Mouse (Mus musculus) c-Kit-positive CD71-positive TER-119-positive erythroid progenitor cells, embryonic 14.5 days (primary cell): ENCODE data around the gene Chadl.

Experiments used
- DNase-seq: peaks from one replicate; pipeline ENCODE4 v3.0.0-alpha.2; 2013; ENCODE audit warnings: low spot score

Chadl gene

DNA sequence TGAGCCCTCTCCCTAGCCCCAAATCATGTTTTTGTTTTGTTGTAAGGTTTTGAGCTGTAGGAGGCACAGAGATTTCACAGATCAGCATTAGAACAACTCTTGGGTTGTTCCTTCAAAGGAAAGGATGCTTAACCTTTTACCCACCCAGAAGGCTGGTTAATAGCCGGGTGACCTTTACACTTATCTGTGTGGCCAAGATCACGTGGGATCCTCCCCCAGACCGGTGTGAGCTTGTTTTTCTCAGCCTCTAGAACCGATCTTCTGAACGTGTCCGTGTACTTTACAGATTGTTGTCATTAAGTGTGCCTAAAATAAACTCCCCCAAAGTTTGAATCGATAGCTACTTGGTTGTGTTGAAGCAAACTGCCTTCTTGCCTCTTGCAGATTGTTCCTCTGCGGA, 3.5 kb upstream of the Chadl start:
- DNase-seq, result no peak

GRCm38 (mm10) chr15:81700161-81700560, 3.1 kb upstream of the Chadl start:
- no peak for DNase-seq

DNA sequence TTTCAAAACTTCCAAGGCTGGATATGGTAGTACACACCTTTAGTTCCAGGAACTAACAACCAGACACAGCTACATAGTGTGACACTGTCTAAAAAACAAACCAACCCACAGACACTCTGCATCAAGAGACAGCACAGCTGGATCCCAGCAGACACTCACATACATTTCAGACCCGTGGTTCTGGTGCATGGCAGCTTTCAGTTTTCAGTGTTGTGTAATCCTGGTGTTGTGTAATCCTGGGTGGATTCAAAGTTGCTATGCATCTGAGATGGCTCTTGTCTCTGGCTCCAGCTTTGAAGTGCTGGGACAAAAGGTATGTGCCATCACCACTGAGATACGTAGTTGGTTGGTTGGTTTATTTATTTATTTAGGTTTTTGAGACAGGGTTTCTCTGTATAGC, 1.4 kb upstream of the Chadl start:
- DNase-seq, result no peak

DNA sequence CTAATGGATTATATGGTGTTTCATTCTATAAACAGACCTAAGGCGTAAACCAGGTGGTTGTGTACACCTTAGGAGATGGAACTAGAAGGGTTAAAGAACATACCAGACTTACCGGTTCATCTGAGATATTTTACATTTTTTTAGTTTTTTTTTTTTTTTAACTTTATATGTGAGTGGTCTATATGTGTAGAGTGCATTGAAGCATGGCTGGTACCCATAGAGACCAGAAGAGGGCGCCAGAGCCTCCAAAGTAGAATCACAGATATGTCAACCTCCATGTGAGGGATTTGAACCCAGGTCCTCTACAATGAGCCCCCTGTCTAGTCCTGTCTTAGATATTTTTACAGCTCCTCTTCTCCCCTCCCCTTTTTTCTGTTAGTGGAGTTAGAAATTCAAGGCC, 760 bp upstream of the Chadl start:
- DNase-seq, result peak; percentile 53

DNA sequence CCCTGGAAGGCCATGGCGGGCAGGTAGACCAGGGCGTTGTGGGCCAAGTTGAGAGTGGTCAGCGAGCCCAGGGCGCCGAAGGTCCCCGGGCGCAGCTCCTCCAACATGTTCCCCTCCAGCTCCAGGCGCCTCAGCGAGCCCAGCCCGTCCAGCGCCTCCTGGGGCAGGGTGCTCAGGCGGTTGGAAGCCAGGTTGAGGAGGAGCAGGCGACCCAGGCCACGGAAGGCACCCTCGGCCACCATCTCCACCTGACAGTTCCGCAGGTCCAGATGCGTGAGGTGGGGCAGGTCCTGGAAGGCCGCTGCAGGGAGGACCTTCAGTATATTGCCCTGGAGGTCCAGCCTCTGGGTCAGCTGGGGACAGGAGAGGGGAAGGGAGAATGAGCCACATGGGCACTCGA, 2.2 kb downstream of the Chadl start:
- no peak for DNase-seq

- peak; percentile 50 for DNase-seq
Observed at GRCm38 (mm10) chr15:81693967-81694881, 2.9 kb downstream of the Chadl start.

DNA sequence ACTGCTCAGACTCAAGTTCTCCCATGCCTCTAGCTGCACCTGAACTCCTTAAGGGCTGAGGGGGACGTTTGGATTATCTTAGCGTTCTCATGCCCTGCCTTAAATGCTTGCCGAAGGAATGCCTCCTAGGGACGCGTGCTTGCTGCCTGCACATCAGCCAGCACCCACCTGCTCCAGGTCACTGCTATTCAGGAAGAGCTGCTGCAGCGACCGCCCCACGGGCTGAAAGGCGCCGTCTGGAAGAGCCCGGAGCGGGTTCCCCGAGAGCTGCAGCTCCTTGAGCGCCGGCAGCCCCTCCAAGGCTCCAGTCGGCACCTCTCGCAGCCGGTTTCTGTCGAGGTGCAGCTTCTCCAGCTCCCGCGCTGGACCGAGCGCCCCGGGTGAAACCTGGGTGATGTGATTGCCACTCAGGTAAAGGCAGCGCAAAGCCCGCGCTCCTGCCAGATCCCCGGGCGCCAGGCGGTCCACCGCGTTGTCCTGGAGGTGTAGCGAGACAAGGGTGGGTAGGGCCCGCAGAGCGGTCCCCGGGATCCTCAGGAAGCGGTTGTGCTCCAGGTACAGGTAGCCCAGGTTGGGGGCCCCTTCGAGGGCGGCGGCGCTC, 3.6 kb downstream of the Chadl start:
- DNase-seq, result no peak

DNA sequence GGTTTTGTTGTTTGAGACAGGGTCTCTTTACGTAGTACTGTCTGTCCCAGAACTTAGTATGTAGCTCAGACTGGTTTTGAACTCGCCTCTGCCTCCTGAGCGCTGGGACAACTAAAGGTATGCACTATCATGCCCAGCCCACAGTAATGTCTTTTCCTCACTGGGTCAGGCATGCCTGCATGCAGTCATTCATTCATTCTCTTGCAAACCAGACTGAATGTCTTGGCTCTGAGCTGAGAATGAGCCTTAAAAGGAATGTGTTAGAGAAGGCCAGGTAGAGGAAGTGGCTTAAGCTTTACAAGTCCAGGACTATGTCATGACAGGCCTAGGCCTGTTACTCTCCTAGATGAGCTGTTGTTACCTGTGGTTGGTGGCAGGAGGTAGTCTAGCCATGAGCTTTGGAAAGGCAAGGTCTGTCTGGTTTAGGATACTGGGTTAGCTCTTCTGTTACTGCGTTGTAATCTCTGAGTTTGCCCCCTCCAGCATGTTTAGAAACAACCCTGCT, 16.7 kb downstream of the Chadl start:
- no peak for DNase-seq

- no peak for DNase-seq
Observed at GRCm38 (mm10) chr15:81676637-81677036, 20.4 kb downstream of the Chadl start.

GRCm38 (mm10) chr15:81670231-81670640, 26.9 kb downstream of the Chadl start:
- peak; percentile 16 for DNase-seq

DNA sequence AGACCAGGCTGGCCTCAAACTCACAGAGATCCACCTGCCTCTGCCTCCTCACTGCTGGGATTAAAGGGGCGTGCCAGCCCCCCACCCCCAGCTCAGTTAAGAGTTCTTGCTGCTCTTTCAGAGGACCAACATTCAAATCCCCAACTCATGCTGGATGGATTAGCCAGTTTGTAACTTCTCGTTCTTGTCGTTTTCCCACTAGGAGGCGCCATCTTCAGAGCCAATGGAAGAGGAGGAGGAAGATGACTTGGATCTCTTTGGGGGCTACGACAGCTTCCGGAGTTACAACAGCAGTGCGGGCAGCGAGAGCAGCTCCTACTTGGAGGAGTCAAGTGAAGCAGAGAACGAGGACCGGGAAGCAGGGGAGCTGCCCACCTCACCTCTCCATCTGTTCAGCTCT, 30.1 kb downstream of the Chadl start:
- peak; percentile 22 for DNase-seq

DNA sequence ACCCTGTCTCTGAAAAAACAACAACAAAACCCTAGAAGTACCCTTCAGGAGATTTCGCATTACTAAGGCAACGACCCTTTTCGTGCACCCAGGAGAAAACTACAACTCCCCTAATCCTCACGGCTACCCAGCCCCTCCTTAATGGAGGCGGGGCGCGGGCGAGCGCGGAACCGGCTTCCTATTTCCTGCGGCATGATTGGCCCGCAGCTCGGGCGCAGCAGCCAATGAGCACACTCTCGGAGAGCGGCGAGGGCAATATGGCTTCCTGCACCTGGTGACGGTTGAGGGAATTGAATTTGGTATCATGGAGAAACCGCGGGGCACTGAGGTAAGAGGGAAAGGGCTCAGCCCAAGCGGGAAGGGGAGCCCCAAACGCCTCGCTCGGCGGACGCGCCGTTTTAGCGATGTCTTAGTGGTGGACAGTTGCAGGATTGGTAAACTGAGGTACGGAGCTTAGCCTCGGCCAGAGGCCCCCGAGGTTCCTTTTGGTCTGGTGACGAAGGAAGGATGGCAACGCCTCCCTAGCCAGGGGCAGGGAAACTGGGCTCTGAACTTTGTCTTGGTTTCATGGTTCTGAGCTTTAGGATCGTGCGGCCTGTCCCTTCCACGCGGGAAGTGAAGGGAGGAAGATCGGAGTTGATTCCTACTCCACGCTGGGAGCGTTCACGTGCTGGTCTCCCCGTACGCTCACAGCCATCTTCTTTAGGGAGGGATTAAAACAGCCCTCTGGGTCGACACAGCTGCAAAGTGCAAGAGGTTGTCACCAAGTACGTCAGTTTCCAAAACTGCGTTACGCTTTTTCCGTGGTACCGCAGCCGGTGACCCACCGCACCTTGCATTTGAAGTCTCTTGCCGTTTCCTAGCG, 33.2 kb downstream of the Chadl start, which contains the start of gene L3mbtl2:
Gene L3mbtl2 (plus strand): TSS at position 193 of the 865 bp plus-strand sequence.
- peak; percentile 90 for DNase-seq

- DNase-seq, result no peak
Observed at GRCm38 (mm10) chr15:81663281-81663680, 33.8 kb downstream of the Chadl start.

- DNase-seq, result no peak
Observed at GRCm38 (mm10) chr15:81661701-81662100, 35.4 kb downstream of the Chadl start.

DNA sequence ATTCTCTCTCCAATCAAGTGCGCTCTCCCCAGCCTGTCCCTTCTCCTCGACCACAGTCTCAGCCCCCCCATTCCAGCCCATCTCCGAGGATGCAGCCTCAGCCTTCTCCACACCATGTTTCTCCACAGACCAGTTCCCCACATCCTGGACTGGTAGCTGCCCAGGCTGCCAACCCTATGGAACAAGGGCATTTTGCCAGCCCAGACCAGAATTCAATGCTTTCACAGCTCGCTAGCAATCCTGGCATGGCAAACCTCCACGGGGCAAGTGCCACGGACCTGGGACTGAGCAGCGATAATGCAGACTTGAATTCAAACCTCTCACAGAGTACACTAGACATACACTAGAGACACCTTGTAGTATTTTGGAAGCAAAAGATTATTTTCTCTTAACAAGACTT, 46.5 kb downstream of the Chadl start:
- no peak for DNase-seq

DNA sequence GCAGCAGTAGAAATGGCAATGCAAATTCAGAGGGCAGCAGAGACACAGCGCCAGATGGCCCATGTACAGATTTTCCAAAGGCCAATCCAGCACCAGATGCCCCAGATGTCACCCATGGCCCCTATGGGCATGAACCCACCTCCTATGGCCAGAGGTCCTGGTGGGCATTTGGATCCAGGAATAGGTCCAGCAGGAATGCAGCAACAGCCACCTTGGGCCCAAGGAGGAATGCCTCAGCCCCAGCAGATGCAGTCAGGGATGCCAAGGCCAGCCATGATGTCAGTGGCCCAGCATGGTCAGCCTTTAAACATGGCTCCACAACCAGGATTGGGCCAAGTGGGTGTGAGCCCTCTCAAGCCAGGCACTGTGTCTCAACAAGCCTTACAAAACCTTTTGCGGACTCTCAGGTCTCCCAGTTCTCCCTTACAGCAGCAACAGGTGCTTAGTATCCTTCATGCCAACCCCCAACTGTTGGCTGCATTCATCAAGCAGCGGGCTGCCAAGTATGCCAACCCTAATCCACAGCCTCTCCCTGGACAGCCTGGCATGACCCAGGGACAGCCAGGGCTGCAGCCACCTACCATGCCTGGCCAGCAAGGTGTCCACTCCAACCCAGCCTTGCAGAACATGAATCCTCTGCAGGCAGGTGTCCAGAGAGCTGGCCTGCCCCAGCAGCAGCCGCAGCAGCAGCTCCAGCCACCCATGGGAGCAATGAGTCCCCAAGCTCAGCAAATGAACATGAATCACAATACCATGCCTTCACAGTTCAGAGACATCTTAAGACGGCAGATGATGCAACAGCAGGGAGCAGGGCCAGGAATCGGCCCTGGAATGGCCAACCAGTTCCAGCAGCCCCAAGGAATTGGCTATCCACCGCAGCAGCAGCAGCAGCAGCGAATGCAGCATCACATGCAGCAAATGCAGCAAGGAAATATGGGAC, 47.3 kb downstream of the Chadl start:
- no peak for DNase-seq
